In the genomic region with DNA sequence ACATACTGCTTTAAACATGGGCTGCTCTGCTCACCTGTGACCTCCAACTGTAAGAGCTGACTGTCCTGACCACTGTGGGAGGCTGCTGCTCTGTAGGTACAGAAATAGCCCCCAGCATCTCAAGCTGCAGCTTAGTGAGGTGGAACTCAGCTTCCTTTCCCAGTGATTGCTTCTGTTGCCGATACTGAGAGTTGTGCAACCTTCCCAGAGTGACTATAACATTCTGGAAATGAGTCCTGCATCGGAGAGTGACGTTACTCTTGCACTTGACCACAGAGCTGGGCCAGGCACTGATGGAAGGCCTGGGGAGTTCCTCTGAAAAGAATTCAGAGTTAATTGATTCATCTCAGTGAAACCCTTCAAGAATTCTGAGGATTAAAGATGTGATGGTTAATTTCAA, we compare ENCODE assay signal across 27 mouse cellular contexts. TPM values are rescaled to one million over a fixed set of nuclear protein-coding genes. Genes with fewer than 3 reads are reported as not detected.
"Had no signal": no experiment of that assay in that cellular context is flagged by ENCODE, and none has a peak within 500 bp of the region (broad histone marks: within the 10 kb centered on the region; RNA-seq: fewer than 3 reads in every experiment).

No protein-coding gene starts in this region.

- H3K4me3 ChIP-seq: kidney, embryonic 15.5 days; limb, embryonic 12.5 days; limb, embryonic 15.5 days; midbrain, embryonic 12.5 days; midbrain, embryonic 15.5 days; neural tube, embryonic 12.5 days; neural tube, embryonic 15.5 days; stomach, embryonic 15.5 days had no signal

- H3K27ac ChIP-seq: kidney, embryonic 15.5 days; limb, embryonic 12.5 days; limb, embryonic 15.5 days; liver, embryonic 14.5 days; macrophage; midbrain, embryonic 12.5 days; midbrain, embryonic 15.5 days; neural tube, embryonic 12.5 days; neural tube, embryonic 15.5 days; stomach, embryonic 15.5 days had no signal

- H3K9me3 ChIP-seq: kidney, embryonic 15.5 days; limb, embryonic 12.5 days; limb, embryonic 15.5 days; midbrain, embryonic 12.5 days; midbrain, embryonic 15.5 days; neural tube, embryonic 12.5 days; neural tube, embryonic 15.5 days; stomach, embryonic 15.5 days had no signal

- H3K36me3 ChIP-seq: kidney, embryonic 15.5 days; limb, embryonic 12.5 days; limb, embryonic 15.5 days; midbrain, embryonic 12.5 days; midbrain, embryonic 15.5 days; neural tube, embryonic 12.5 days; neural tube, embryonic 15.5 days; stomach, embryonic 15.5 days had no signal

- H3K4me1 ChIP-seq: kidney, embryonic 15.5 days; stomach, embryonic 15.5 days had no signal

- ATAC-seq: liver, postnatal 0 days; lung, postnatal 0 days; midbrain, embryonic 15.5 days had no signal

- H3K9ac ChIP-seq: kidney, embryonic 15.5 days; limb, embryonic 12.5 days; limb, embryonic 15.5 days; liver, embryonic 14.5 days; liver, postnatal 0 days; lung, embryonic 14.5 days; midbrain, embryonic 12.5 days; midbrain, embryonic 15.5 days; neural tube, embryonic 12.5 days; neural tube, embryonic 15.5 days; stomach, embryonic 15.5 days had no signal

- H3K27me3 ChIP-seq: kidney, embryonic 15.5 days; limb, embryonic 12.5 days; limb, embryonic 15.5 days; midbrain, embryonic 12.5 days; midbrain, embryonic 15.5 days; neural tube, embryonic 12.5 days; neural tube, embryonic 15.5 days; stomach, embryonic 15.5 days had no signal

- H3K4me2 ChIP-seq: kidney, embryonic 15.5 days; limb, embryonic 12.5 days; limb, embryonic 15.5 days; liver, embryonic 11.5 days; lung, embryonic 14.5 days; midbrain, embryonic 12.5 days; midbrain, embryonic 15.5 days; neural tube, embryonic 12.5 days; neural tube, embryonic 15.5 days; stomach, embryonic 15.5 days had no signal

- DNase-seq: kidney, adult 8-10 months; kidney, postnatal 10 days; kidney, postnatal 4 days; liver, postnatal 0 days; lung, embryonic 14.5 days; retina, postnatal 1 day; right cerebral cortex, postnatal 25 days; spleen, adult 18-20 months; thymus, postnatal 25 days had no signal

RNA-seq across cellular contexts. Expression of gene Tarm1, which starts 29.6 kb away (rescaled TPM):
- total RNA-seq: layer of hippocampus, adult 18-20 months; layer of hippocampus, postnatal 25 days; left cerebral cortex, adult 18-20 months; left cerebral cortex, postnatal 10 days; left cerebral cortex, postnatal 36 days; megakaryocyte-erythroid progenitor cell, adult 5-6 weeks had no signal
- polyA plus RNA-seq: limb, embryonic 12.5 days; liver, embryonic 11.5 days; lung, embryonic 14.5 days; midbrain, embryonic 12.5 days; midbrain, embryonic 15.5 days; neural tube, embryonic 12.5 days had no signal

RNA-seq across cellular contexts. Expression of gene Cacng6, which starts 48.8 kb away (rescaled TPM):
- total RNA-seq: megakaryocyte-erythroid progenitor cell, adult 5-6 weeks had no signal
- polyA plus RNA-seq: liver, embryonic 11.5 days; liver, embryonic 14.5 days; liver, postnatal 0 days; lung, embryonic 14.5 days; lung, postnatal 0 days; macrophage; midbrain, embryonic 15.5 days had no signal
